Mouse (Mus musculus) liver, embryonic 16.5 days (tissue): Measurements from ENCODE around the gene Isca1. TPM values are rescaled to one million over a fixed set of nuclear protein-coding genes. Genes with fewer than 3 reads are reported as not detected.

ENCODE experiments used
- ATAC-seq: fragments of 200-750 bp; cut with Nextera tagmentation; 2 replicates; pipeline ENCODE4 v1.8.0; 2017; ENCODE audit warnings: low read depth, mild to moderate bottlenecking, moderate number of reproducible peaks, moderate library complexity
- H3K27ac ChIP-seq: fragments of 300-500 bp; sonication (generic); 2 replicates; pipeline ENCODE4 v1.5.1; 2014; ENCODE audit warnings: mild to moderate bottlenecking, low read length
- H3K27me3 ChIP-seq: fragments of 300-500 bp; sonication (generic); 2 replicates; pipeline ENCODE4 v1.6.1; 2014; ENCODE audit warnings: low read depth, low read length, mixed read lengths; ENCODE audit not compliant: control insufficient read depth, insufficient read depth
- H3K36me3 ChIP-seq: fragments of 300-500 bp; sonication (generic); 2 replicates; pipeline ENCODE4 v1.6.1; 2014; ENCODE audit warnings: mild to moderate bottlenecking; ENCODE audit not compliant: control insufficient read depth, insufficient read depth
- H3K4me1 ChIP-seq: fragments of 300-500 bp; sonication (generic); 2 replicates; pipeline ENCODE4 v1.6.1; 2014; ENCODE audit warnings: low read depth, low read length, mixed read lengths; ENCODE audit not compliant: control insufficient read depth
- H3K4me2 ChIP-seq: fragments of 300-500 bp; sonication (generic); 2 replicates; pipeline ENCODE4 v1.6.1; 2014; ENCODE audit warnings: low read depth, low read length, mixed read lengths
- H3K4me3 ChIP-seq: fragments of 300-500 bp; sonication (generic); 2 replicates; pipeline ENCODE4 v1.5.1; 2014; ENCODE audit warnings: low read depth, mild to moderate bottlenecking, low read length
- H3K9ac ChIP-seq: fragments of 300-500 bp; sonication (generic); 2 replicates; pipeline ENCODE4 v1.6.1; 2014; ENCODE audit warnings: low read depth, low read length
- H3K9me3 ChIP-seq: fragments of 300-500 bp; sonication (generic); replicated peaks from 2 replicates; pipeline ENCODE4 v1.6.1; 2016; ENCODE audit warnings: low read length; ENCODE audit not compliant: control insufficient read depth
- WGBS: fragments of 180-500 bp; shearing (Covaris S2); extraction: QIAGEN DNeasy Blood & Tissue Kit; methylation state at CpG from one replicate; pipeline ENCODE4 v1.1.7; 2014; ENCODE audit not compliant: insufficient replicate concordance; 5-methylcytosine and 5-hydroxymethylcytosine counted together
- polyA plus RNA-seq: library from polyadenylated mRNA; unstranded; fragments of >200 nt; fragmentation: Nextera tagmentation; extraction: Ambion mirVana; gene quantifications from 2 replicates; pipeline ENCODE4 v1.2.1, GENCODE M21; 2015

Isca1 gene
- polyA plus RNA-seq, 1 experiment from 2014 or later: 231 TPM

GRCm38 (mm10) chr13:59768531-59768930 is 1.1 kb downstream of the Isca1 start:
- Histone ChIP-seq H3K9me3 (no peaks in the 10 kb centered on the region), H3K9ac (peak overlapping the region; percentile 99), H3K36me3 (peaks cover 28% of the 10 kb centered on the region), H3K4me1 (peaks cover 60% of the 10 kb centered on the region), H3K4me3 (peak overlapping the region; percentile 94), H3K27me3 (no peaks in the 10 kb centered on the region), H3K4me2 (peak overlapping the region; percentile 74), H3K27ac (peak overlapping the region; percentile 100)
- WGBS: 14% methylated on average over 13 of the region's 13 CpGs
- ATAC-seq: no peak

- WGBS: 59% methylated on average over 11 of the region's 11 CpGs
Measured at GRCm38 (mm10) chr13:59766786-59767515, 2.7 kb downstream of the Isca1 start.

GRCm38 (mm10) chr13:59762791-59763190 is 6.8 kb downstream of the Isca1 start:
- no peaks in the 10 kb centered on the region for H3K9me3 ChIP-seq
- no peaks in the 10 kb centered on the region for H3K27me3 ChIP-seq
- H3K27ac ChIP-seq: peak overlapping the region; percentile 81
- peak overlapping the region; percentile 18 for H3K9ac ChIP-seq
- H3K4me3 ChIP-seq: peak overlapping the region; percentile 14
- H3K36me3 ChIP-seq: peaks cover 65% of the 10 kb centered on the region
- H3K4me1 ChIP-seq: peaks cover 47% of the 10 kb centered on the region
- H3K4me2 ChIP-seq: peak overlapping the region; percentile 49
- peak; percentile 73 for ATAC-seq
- 42% methylated on average over 7 of the region's 7 CpGs for whole genome bisulfite sequencing

More at GRCm38 (mm10) chr13:59766786-59767515, 2.7 kb downstream of the Isca1 start:
- no peak for ATAC-seq
- H3K36me3 ChIP-seq: peaks cover 26% of the 10 kb centered on the region
- H3K4me1 ChIP-seq: peaks cover 63% of the 10 kb centered on the region
- no peaks in the 10 kb centered on the region for H3K9me3 ChIP-seq
- peak overlapping the region; percentile 74 for H3K4me2 ChIP-seq
- peak overlapping the region; percentile 100 for H3K27ac ChIP-seq
- H3K4me3 ChIP-seq: peak overlapping the region; percentile 94
- H3K27me3 ChIP-seq: no peaks in the 10 kb centered on the region
- H3K9ac ChIP-seq: peak overlapping the region; percentile 99

GRCm38 (mm10) chr13:59756906-59757305 is 12.7 kb downstream of the Isca1 start:
- Histone ChIP-seq H3K4me3 (no peak overlapping the region), H3K9ac (no peak overlapping the region), H3K4me2 (no peak overlapping the region), H3K27ac (no peak overlapping the region), H3K27me3 (no peaks in the 10 kb centered on the region), H3K36me3 (peaks cover 67% of the 10 kb centered on the region), H3K9me3 (no peaks in the 10 kb centered on the region), H3K4me1 (peaks cover under 1% of the 10 kb centered on the region; the same call in 1 of the 2 replicates)
- ATAC-seq: peak; percentile 57
- 93% methylated on average over 7 of the region's 7 CpGs for WGBS

GRCm38 (mm10) chr13:59750310-59750709 is 19.3 kb downstream of the Isca1 start:
- no peaks in the 10 kb centered on the region for H3K27me3 ChIP-seq

GRCm38 (mm10) chr13:59746711-59747110 is 22.9 kb downstream of the Isca1 start, which contains the start of gene 1700014D04Rik:
Gene 1700014D04Rik, minus strand, starts transcription at chr13:59746752.
- WGBS: 77% methylated on average over 9 of the region's 9 CpGs
- Histone ChIP-seq H3K9ac (no peak within 1 kb of the TSS), H3K4me2 (no peak within 1 kb of the TSS), H3K36me3 (no peaks in the 10 kb centered on the region), H3K4me1 (no peaks in the 10 kb centered on the region), H3K4me3 (no peak within 1 kb of the TSS), H3K27ac (no peak within 1 kb of the TSS), H3K27me3 (no peaks in the 10 kb centered on the region), H3K9me3 (no peaks in the 10 kb centered on the region)
- ATAC-seq: no peak

More at GRCm38 (mm10) chr13:59750310-59750709, 19.3 kb downstream of the Isca1 start:
- Histone ChIP-seq H3K36me3 (peaks cover 15% of the 10 kb centered on the region), H3K4me3 (no peak overlapping the region), H3K4me2 (no peak overlapping the region), H3K9ac (no peak overlapping the region), H3K27ac (no peak overlapping the region), H3K9me3 (no peaks in the 10 kb centered on the region), H3K4me1 (no peaks in the 10 kb centered on the region)
- WGBS: 62% methylated on average over 12 of the region's 12 CpGs
- ATAC-seq: no peak

GRCm38 (mm10) chr13:59746164-59746563 is 23.4 kb downstream of the Isca1 start:
- no peak overlapping the region for H3K4me3 ChIP-seq
- no peak overlapping the region for H3K27ac ChIP-seq
- H3K27me3 ChIP-seq: no peaks in the 10 kb centered on the region
- no peaks in the 10 kb centered on the region; the same call in 1 of the 2 replicates for H3K4me1 ChIP-seq
- no peak overlapping the region for H3K4me2 ChIP-seq
- 72% methylated on average over 6 of the region's 6 CpGs for WGBS
- no peaks in the 10 kb centered on the region for H3K36me3 ChIP-seq
- ATAC-seq: no peak
- no peak overlapping the region for H3K9ac ChIP-seq
- H3K9me3 ChIP-seq: no peaks in the 10 kb centered on the region

GRCm38 (mm10) chr13:59745462-59745861 is 24.1 kb downstream of the Isca1 start:
- Histone ChIP-seq H3K4me1 (peaks cover 3% of the 10 kb centered on the region), H3K4me2 (no peak overlapping the region), H3K4me3 (no peak overlapping the region), H3K27ac (no peak overlapping the region), H3K9ac (no peak overlapping the region), H3K9me3 (no peaks in the 10 kb centered on the region), H3K36me3 (no peaks in the 10 kb centered on the region), H3K27me3 (no peaks in the 10 kb centered on the region)
- no peak for ATAC-seq
- WGBS: 48% methylated on average over 6 of the region's 6 CpGs

GRCm38 (mm10) chr13:59741697-59742096 is 27.9 kb downstream of the Isca1 start:
- WGBS: 47% methylated on average over 10 of the region's 10 CpGs
- no peak for ATAC-seq
- Histone ChIP-seq H3K4me2 (no peak overlapping the region), H3K9ac (no peak overlapping the region), H3K27ac (no peak overlapping the region), H3K9me3 (no peaks in the 10 kb centered on the region), H3K27me3 (no peaks in the 10 kb centered on the region), H3K36me3 (no peaks in the 10 kb centered on the region), H3K4me1 (peaks cover 36% of the 10 kb centered on the region), H3K4me3 (no peak overlapping the region)
